Mouse (Mus musculus) spleen, postnatal 0 days (tissue): ENCODE results near the gene Cd209b. TPM values are rescaled to one million over a fixed set of nuclear protein-coding genes. Genes with fewer than 3 reads are reported as not detected.

Source experiments
- polyA plus RNA-seq: library from polyadenylated mRNA; unstranded; fragments of >200 nt; fragmentation: Nextera tagmentation; extraction: Ambion mirVana; gene quantifications from 2 replicates; pipeline ENCODE4 v1.2.1, GENCODE M21; 2015

The Cd209b gene
- polyA plus RNA-seq, result not detected in 2 replicates

DNA sequence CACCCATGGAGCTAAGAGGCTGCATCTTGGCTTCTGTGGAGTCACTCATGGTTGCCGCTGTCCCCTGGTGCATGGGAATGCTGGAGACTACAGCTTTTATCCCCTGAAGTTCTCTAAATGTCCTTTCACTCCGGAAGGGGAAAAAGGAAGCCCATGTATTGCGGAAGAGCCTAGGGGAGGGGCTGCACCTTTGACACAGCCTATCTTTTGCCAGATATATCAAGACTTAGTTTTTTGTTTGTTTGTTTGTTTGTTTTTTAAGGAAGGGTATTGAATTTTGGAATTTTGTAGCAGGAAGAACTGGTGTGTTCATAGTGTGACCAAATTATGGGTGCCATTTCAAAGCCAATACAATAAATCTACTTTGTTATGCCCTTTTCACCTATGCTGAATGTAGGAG, at the start of gene Cd209b:
Cd209b (minus strand) TSS at position 101 of the 400 bp plus-strand sequence.

DNA sequence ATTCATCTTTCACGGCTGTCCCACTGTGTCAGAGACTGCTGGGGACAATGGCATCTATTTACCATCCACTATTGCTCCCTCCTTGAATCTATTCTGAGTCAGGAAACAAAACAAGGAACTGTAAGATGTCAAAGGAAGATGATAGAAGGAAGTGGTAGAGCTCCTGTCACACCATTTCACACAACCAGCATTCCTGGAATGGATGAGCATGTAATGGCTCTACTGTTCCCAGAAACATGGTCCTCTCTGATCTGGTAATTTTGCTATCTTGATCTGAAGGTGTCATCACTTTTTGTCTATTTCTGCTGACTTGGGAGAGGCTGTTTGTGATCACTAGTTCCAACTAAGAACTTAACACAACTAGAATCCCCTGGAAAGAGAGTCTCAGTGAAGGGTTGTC, 28.0 kb upstream of the Cd209b start, which contains the start of gene Cd209c:
Cd209c (minus strand) TSS at position 101 of the 400 bp plus-strand sequence.

DNA sequence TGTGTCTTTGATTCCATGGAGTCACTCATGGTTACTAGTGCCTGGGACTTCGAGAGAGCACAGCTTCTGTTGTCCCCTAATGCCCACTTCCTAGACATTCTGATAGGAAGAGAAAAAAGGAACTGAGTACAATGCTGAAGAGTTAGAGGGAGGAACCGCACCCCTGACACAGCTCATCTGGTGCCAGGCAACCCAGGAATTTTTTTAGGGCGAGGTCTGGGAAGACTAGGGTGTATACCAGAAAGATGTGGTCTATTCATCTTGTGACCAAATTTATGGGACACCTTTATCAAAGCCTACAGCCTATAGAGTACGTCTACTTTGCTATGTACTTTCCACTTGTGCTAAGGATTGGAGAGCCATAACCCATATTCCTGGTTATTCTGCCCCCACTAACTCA, 48.2 kb downstream of the Cd209b start, which contains the start of gene Cd209d:
Cd209d (minus strand) TSS at position 101 of the 400 bp plus-strand sequence.

Other genes with a start within 250 kb of the Cd209b start
- gene Fcer2a, start 232.7 kb downstream of the Cd209b start, polyA plus RNA-seq, result 0.18 and 0.27 TPM in 2 replicates
- gene Clec4g, start 206.2 kb downstream of the Cd209b start, polyA plus RNA-seq, result 0.13 and 0.16 TPM in 2 replicates
- 0.14 and 0.36 TPM in 2 replicates for gene Cd209a, start 177.9 kb downstream of the Cd209b start, polyA plus RNA-seq
- gene Cd209e, start 72.5 kb downstream of the Cd209b start, polyA plus RNA-seq, result not detected in 2 replicates
- 0.15 TPM in 1 of 2 replicates, not detected in the other for gene Cd209d, start 48.3 kb downstream of the Cd209b start, polyA plus RNA-seq
- gene Cd209c, start 27.9 kb upstream of the Cd209b start, polyA plus RNA-seq, result 0.20 and 0.29 TPM in 2 replicates
- 0.17 and 0.98 TPM in 2 replicates for gene Cd209f, start 179.0 kb upstream of the Cd209b start, polyA plus RNA-seq
- gene Cd209g, start 207.3 kb upstream of the Cd209b start, polyA plus RNA-seq, result not detected in 2 replicates
- 5.9 and 6.9 TPM in 2 replicates for gene Evi5l, start 239.7 kb upstream of the Cd209b start, polyA plus RNA-seq